Mouse (Mus musculus) macrophage (primary cell): ENCODE results near the gene Gm20816. TPM values are rescaled to one million over a fixed set of nuclear protein-coding genes. Genes with fewer than 3 reads are reported as not detected.
"Not testable (repeated sequence)": the region's sequence is repeated elsewhere in the genome, so short reads cannot be mapped to it uniquely, and the experiment has no call there.

Source experiments
- H3K27ac ChIP-seq: fragments of 350-480 bp; formaldehyde crosslinking; 2 replicates; pipeline ENCODE4 v1.9.0; 2021
- H3K36me3 ChIP-seq: fragments of 350-480 bp; formaldehyde crosslinking; 2 replicates; pipeline ENCODE4 v1.9.0; 2021; ENCODE audit errors: inconsistent target
- H3K4me3 ChIP-seq: fragments of 350-480 bp; formaldehyde crosslinking; 2 replicates; pipeline ENCODE4 v1.9.0; 2021; ENCODE audit errors: inconsistent target
- H3K79me2 ChIP-seq: fragments of 350-480 bp; formaldehyde crosslinking; 2 replicates; pipeline ENCODE4 v1.9.0; 2021; ENCODE audit errors: inconsistent target
- WGBS: methylation state at CpG from one replicate; pipeline ENCODE4 v1.1.7; 2026; ENCODE audit warnings: inconsistent platforms; ENCODE audit not compliant: missing documents; 5-methylcytosine and 5-hydroxymethylcytosine counted together
- polyA plus RNA-seq: library from polyadenylated mRNA; stranded (reverse); fragments of 250-400 nt; gene quantifications from 3 replicates; pipeline ENCODE4 v1.2.4, GENCODE M21; 2018; ENCODE audit warnings: inconsistent platforms
- total RNA-seq, 78 experiments: library from RNA; depleted of rRNA; stranded (reverse); fragments of 250-400 nt; gene quantifications; 1 replicate in 9 of 78; 2 replicates in 24 of 78; 3 replicates in 43 of 78; 4 replicates in 2 of 78; pipeline ENCODE4 v1.2.4; 2018; ENCODE audit warnings: inconsistent platforms in 56 of 78

Gm20816 gene
- total RNA-seq (2018; cell fraction: chromatin; rRNA removed): not detected
- total RNA-seq (2018; cell fraction: cytosol; rRNA removed): not detected
- total RNA-seq (2018; cell fraction: nucleus; rRNA removed): not detected
- not detected in 3 replicates for polyA plus RNA-seq

DNA sequence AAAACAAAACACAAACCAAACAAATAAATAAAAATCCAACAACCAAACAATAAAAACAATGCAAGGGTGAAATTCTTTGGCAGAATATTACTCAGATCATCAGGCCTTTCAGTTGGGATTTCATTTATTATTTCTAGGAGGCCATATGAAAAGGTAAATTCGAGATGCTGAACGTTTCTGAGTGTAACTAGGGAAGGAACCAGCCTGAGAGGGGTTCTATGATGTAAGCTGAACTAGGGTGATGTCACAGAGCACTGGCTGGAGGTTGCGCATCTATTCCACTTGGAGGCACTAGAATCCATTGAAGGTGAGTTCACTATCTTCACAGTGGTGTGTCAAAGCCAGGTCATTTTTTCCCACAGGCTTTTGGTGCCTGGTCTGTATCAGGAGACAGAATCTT lies at the start of gene Gm20816:
Gene Gm20816, plus strand, starts transcription at position 301 of the 400 bp plus-strand sequence.
- H3K36me3 ChIP-seq, H3K79me2 ChIP-seq, H3K4me3 ChIP-seq, H3K27ac ChIP-seq: not testable (repeated sequence)
- WGBS: no CpG with 5 or more reads among the region's 3 CpGs

Other genes starting within 250 kb of the Gm20816 start
- not detected in 3 replicates for gene Gm20937, start 243.1 kb upstream of the Gm20816 start, polyA plus RNA-seq